Mouse (Mus musculus) CD4-positive helper T cell, adult 2 months (primary cell): Measurements from ENCODE around the gene Prkn.

Experiments used
- DNase-seq: peaks from one replicate; pipeline ENCODE4 v3.0.0-alpha.2; 2012; ENCODE audit warnings: low read depth, missing footprints, low spot score

Prkn gene

DNA sequence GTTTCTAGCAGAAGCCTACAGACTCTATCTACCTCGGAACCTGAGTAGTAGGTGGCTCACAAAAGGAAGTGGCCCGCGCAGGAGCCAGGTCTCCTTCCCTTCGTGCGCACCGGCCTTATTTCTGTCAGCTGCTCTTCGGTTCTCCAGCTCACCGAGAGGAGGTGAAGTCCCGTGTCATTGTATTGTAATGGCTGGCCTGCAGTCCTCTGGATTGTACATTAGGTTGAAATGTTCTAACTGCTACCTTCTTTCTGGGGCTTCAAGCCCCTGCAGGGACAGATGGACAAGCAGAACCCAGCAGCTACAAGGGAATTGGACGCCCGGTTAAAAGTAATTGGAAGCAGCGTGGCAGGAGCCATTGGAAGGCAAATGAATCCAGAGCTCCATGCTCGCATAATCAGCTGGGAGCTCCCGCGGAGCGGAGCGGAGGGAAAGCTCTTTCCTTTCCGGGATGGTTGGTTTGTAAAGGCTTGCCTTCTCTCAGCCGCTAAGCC lies 1072.7 kb downstream of the Prkn start:
- no peak for DNase-seq

DNA sequence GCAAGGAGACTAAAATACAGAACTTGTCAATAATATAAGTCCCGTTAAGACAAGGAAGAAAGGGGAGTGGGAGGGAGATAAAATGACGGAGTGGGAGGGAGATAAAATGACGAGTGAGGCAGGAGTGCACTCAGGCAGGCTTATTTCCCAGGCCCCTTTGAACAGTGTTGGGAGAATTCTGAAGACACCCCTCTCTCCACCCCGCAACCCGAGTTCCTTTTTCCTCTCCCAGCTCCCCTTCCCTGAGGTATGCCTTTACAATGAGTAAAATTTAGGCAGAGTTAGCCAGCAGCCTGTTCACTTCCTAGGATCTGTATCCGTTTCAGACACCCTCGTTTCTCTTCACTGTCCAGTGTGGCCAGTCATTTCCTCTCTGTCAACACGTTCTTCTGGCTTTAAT lies 1073.4 kb downstream of the Prkn start:
- no peak for DNase-seq

DNA sequence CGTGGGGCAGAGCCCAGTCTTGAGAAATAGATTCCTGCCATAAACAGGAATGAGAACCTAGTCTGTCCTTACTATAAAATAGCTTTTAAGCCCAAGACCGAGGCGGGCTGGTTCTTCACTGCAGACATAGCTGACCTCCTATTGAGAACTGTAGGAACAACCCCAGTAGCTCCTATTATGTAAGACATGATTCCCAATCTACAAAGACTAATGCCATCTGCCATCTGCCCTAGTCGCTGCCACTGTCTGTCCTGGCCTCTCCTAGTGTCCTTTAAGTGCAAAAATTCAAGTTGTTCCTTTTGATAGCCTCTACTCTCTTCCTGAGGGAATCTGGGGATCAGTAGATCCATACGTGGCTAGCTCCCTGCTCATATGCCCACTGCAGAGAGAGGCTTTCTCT lies 1074.3 kb downstream of the Prkn start:
- DNase-seq: no peak

- DNase-seq: no peak
Observed at GRCm38 (mm10) chr17:11918123-11918801, 1078.1 kb downstream of the Prkn start.

GRCm38 (mm10) chr17:11919581-11919980 lies 1079.4 kb downstream of the Prkn start:
- no peak for DNase-seq

DNA sequence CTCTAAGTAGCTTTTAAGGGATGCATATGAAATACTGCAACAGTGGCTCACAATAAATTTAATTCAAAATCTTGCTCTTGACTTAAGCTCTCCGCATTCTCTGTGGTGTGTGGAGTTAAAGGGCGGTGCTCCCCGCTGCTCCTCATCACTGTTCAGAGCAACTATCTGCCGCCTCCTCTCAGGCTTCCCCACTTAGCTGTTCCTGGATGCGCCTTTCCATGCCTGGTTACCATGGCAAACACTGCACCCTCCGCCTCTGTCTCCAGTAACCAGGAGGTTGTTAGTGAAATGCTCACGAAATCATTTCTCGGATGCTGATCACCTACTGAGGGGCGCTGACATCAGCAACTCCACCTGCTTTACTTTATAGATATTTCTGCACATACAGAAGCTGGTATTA lies 1080.8 kb downstream of the Prkn start:
- DNase-seq: no peak

DNA sequence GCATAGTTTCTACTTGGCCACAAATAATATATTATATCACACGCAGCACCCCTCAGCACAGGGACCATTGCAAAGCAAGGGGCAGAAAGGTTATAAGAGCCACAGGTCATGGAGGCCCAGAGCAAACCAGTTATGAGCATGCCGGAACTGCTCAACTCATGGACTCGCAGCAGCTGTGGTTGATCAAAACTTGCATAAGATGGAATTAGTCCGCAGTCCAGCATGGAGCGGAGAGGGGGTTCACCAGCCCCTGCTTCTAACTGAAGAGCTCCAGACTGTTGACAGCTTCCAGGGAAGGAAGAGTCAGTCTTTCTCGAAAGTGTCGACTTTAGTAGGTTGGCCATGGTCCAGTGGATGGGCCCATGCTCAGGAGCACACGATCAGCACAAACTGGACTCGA lies 1083.8 kb downstream of the Prkn start:
- DNase-seq: no peak

- DNase-seq: no peak
Observed at GRCm38 (mm10) chr17:11926865-11927386, 1086.7 kb downstream of the Prkn start.

DNA sequence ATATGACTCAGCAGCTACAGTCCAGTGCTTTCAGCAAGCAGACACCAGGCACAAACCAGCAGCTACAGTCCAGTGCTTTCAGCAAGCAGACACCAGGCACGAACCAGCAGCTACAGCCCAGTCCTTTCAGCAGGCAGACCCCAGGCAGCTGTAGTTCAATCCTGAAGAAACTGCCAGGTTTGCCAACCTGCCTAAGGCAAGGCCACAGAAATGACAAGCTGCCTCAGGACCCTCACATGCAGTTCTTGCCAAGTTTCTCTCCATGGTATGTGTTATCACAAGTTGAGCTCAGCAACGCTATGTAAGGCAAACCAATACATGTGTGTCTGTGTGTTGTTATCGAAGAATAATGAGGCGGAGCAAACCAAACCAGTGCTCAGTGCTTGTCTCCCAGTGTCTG lies 1091.5 kb downstream of the Prkn start:
- DNase-seq: no peak

DNA sequence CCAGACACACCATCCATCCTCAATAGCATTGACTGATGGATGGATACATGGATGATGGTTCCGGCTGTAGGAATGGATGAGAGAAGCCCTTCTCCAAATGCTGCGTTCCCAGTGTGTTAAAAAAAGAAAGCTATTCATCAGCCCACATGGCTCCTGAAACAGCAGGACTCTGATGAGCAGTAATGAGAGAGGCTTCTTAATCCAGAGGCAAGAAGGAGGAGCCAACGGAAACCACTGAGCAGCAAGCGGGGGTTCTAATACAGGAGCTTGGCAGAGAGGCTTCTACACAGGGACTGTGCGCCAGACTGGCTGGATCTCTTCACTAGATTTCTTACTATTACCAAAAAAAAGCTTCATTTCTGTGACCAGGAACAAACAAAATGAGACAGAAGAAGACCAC lies 1093.6 kb downstream of the Prkn start:
- DNase-seq: no peak

- no peak for DNase-seq
Observed at GRCm38 (mm10) chr17:11947436-11947835, 1107.3 kb downstream of the Prkn start.

DNA sequence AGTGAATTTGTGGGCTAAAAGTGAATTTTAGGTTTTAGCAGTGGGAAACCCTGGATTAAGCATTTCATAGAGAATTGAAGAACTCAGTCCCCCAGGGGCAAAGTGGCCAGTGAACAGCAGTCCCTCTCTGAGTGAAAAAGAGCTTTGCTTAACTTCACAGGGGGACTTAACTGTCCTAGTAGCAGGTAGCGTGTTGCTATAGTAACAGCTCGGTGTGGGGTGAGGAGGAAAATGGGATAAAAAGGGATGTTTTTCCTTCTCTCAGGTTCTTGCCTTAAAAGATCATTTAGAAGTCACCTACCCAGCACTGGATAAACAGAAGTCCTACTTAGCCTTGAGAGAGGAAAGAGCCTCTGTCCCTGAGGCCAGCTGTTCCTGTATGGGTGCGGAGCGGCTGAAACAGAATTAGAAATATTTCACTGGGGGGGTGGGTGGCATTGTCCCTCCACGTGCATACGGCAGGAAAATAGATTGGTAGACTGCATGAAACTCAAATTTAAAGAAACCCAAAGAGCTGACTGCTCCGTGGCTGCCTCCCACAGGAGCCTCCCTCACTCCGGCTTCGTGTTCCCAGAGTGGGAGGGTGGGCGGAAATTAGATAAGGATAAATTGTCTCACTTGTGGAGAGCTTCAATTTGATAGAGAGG lies 1109.5 kb downstream of the Prkn start:
- DNase-seq: no peak

DNA sequence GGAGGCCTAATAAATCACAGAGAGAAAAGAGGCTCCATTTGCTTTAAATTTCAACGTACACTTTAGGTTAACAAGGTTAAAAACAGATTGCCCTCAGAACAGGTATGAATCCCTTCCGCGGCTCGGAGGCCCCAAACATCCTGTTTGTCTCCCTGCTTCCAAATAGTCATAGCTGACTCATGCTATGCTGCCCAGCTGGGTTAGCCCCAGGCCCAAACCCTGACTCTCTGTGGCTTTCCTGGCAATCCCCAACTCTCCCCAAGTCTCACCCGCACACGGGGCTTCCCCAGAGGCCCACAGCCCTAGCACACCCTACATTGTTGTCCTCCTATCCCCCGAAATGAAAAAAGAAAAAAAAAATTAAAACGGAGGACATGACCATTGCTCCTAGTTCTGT lies 1110.0 kb downstream of the Prkn start:
- no peak for DNase-seq

GRCm38 (mm10) chr17:11955317-11955716 lies 1115.1 kb downstream of the Prkn start:
- DNase-seq: no peak

DNA sequence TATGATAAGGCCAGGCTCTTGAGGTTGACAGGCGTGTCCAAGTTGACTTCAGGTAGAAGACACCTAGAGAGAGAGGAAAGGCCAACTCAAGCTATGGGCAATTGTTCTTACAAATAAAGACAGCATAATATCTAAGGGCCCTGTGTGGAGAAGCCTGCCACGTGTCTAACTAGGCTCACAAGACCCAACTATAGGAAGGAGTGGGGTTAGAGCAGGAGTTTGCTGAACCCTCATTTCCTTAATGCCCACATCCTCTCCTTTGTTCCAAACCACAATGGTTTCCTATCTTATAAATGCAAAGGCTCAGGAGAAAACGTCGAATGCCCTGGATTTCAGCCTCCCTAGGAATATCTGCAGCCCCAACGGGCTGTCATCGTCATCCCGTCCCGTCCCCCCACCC lies 1120.3 kb downstream of the Prkn start:
- no peak for DNase-seq

DNA sequence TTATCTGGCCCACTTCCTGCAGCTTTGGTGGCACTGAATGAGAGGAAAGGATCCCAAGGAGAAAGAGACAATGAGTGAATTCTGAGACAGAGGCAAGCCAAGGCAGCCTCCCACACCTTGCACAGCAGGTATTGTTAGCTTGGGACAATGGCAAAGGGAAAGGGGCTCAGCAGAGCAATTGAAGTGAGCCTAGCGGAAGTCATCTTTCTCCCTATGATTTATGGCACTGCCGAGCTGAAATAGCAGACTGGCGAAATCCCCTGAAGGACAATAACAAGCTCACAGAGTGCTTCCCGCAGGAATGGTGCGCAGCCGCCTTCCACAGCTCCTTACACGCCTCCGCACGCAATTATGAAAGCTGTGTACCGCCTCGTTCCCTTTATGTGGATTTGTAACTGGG lies 1122.6 kb downstream of the Prkn start:
- DNase-seq: no peak

DNA sequence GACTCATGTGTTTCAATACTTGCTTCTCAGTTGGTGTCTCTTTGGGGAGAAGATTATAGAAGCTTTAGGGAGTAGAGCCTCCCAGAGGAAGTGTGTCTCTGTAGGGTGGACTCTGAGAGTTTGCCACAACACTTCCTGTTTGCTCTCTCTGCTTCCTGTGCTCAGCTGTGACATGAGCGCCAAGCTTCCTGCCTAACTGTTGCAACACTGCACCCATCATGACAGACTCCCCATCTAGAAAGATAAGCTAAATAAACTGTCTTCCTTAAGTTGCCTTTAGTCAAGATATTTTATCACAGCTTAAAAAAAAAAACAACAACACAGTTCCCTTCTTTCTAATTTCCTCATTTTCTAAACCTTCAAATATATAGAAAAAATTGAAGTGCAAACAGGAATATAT lies 1130.0 kb downstream of the Prkn start:
- no peak for DNase-seq

GRCm38 (mm10) chr17:11972550-11972949 lies 1132.4 kb downstream of the Prkn start:
- no peak for DNase-seq

GRCm38 (mm10) chr17:11972969-11973787 lies 1133.0 kb downstream of the Prkn start:
- DNase-seq: no peak

DNA sequence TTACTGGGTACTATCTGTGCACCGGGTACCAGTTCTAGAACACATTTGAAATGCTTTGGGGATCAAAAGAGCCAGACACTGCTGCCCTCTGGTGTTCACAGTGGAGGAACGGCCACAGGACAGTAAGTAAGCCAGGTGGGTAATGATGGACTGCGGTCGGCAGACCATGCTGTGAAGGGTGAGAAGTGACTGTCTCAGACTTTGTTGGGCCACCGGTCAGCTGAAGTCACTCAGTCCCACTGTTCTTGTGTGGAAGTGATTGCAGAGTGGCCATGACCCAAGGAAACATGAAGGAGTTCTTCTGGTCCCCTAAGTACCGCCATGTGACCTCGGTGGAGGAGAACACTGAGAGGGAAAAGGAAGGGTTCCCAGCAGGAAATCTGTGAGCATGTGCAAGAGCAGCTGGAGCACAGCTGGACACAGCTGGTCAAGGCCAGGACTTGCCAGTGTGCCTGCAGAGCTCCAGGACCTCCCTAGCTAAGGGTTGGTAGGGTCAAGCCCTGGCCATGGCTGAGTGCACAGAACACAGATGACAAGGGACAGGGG lies 1135.0 kb downstream of the Prkn start:
- DNase-seq: no peak

- no peak for DNase-seq
Observed at GRCm38 (mm10) chr17:11978260-11978821, 1138.2 kb downstream of the Prkn start.

- no peak for DNase-seq
Observed at GRCm38 (mm10) chr17:11981666-11982065, 1141.5 kb downstream of the Prkn start.
